13 mouse cellular contexts compared by ENCODE assay signal in the genomic region with DNA sequence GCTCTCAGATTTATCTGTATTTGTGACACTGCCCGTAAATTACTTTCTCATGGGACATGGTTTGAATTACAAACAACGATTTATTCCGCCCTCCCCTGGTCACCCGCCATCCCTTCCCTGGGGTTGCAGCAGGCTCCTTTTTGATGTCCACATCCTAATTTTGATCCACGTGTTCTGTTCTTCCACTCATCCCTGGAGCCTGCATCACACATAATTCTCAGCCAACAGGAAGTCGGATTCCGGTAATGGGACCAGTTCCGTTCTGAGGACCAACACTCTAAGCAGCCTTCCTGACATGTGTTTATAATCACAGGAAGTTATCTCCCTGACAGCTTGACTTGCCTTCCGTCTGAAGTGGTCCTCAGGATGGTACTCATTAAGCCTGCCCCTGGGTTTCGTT.
DNase-seq lines count a peak whose midpoint lies in the region; ATAC-seq lines count a peak whose summit lies in the region.
"Had no signal": no experiment of that assay in that cellular context is flagged by ENCODE, and none has a peak within 500 bp of the region (broad histone marks: within the 10 kb centered on the region; RNA-seq: fewer than 3 reads in every experiment).

No protein-coding gene starts in this region.

- WGBS in heart, embryonic 12.5 days: 59% methylated on average over 10 of the region's 10 CpGs
- 43% methylated on average over 10 of the region's 10 CpGs for WGBS in embryonic facial prominence, embryonic 10.5 days
- 60% methylated on average over 10 of the region's 10 CpGs for WGBS in heart, embryonic 16.5 days
- WGBS in forebrain, embryonic 10.5 days: 74% methylated on average over 10 of the region's 10 CpGs
- 73% methylated on average over 10 of the region's 10 CpGs for WGBS in forebrain, embryonic 11.5 days

- H3K27me3 ChIP-seq in heart, embryonic 12.5 days (replicated peaks): no peaks in the 10 kb centered on the region
- peaks cover 4% of the 10 kb centered on the region; the same call in 1 of the 2 replicates for H3K27me3 ChIP-seq in embryonic facial prominence, embryonic 10.5 days (replicated peaks; ENCODE audit: low read depth, poor library complexity, severe bottlenecking)
- H3K27me3 ChIP-seq in heart, embryonic 16.5 days (ENCODE audit: control insufficient read depth, insufficient read depth, low read length): no peaks in the 10 kb centered on the region
- no peaks in the 10 kb centered on the region for H3K27me3 ChIP-seq in forebrain, embryonic 10.5 days (ENCODE audit: poor library complexity, severe bottlenecking)
- no peaks in the 10 kb centered on the region for H3K27me3 ChIP-seq in forebrain, embryonic 11.5 days (ENCODE audit: control insufficient read depth, insufficient read depth, low read length)
- H3K27me3 ChIP-seq: megakaryocyte, embryonic 14.5 days had no signal

- DNase-seq in heart, adult 18-20 months: peak; percentile 39 to 65
- DNase-seq in embryonic facial prominence, embryonic 10.5 days (ENCODE audit: low spot score): peak; percentile 65
- DNase-seq in kidney, postnatal 14 days: peak; percentile 48
- DNase-seq in forebrain, embryonic 10.5 days (ENCODE audit: extremely low spot score, low spot score): no peak
- DNase-seq in left cerebral cortex, postnatal 25 days (ENCODE audit: low spot score in 2 of 2): no peak
- no peak for DNase-seq in forebrain, embryonic 11.5 days (ENCODE audit: low spot score)
- DNase-seq: cerebellum, postnatal 36 days had no signal

- 0 out of 2 replicates have a peak, but pooled peaks cover 4% of the 10 kb centered on the region for H3K4me1 ChIP-seq in heart, embryonic 12.5 days (replicated peaks)
- peaks cover 21% of the 10 kb centered on the region for H3K4me1 ChIP-seq in embryonic facial prominence, embryonic 10.5 days
- H3K4me1 ChIP-seq in heart, embryonic 16.5 days (ENCODE audit: control insufficient read depth, insufficient read depth, low read length): 0 out of 2 replicates have a peak, but pooled peaks cover 2% of the 10 kb centered on the region
- peaks cover 19% of the 10 kb centered on the region; the same call in 1 of the 2 replicates for H3K4me1 ChIP-seq in forebrain, embryonic 10.5 days
- no peaks in the 10 kb centered on the region for H3K4me1 ChIP-seq in forebrain, embryonic 11.5 days (replicated peaks; ENCODE audit: control insufficient read depth, insufficient read depth, low read length)

- H3K36me3 ChIP-seq in heart, embryonic 12.5 days: no peaks in the 10 kb centered on the region
- H3K36me3 ChIP-seq in embryonic facial prominence, embryonic 10.5 days (replicated peaks): no peaks in the 10 kb centered on the region
- H3K36me3 ChIP-seq in heart, embryonic 16.5 days (ENCODE audit: control insufficient read depth, insufficient read depth): no peaks in the 10 kb centered on the region
- H3K36me3 ChIP-seq in forebrain, embryonic 10.5 days (replicated peaks): no peaks in the 10 kb centered on the region
- H3K36me3 ChIP-seq in forebrain, embryonic 11.5 days (ENCODE audit: control insufficient read depth, insufficient read depth, low read length): no peaks in the 10 kb centered on the region

- no peaks in the 10 kb centered on the region for H3K9me3 ChIP-seq in heart, embryonic 12.5 days (replicated peaks)
- no peaks in the 10 kb centered on the region for H3K9me3 ChIP-seq in embryonic facial prominence, embryonic 10.5 days
- H3K9me3 ChIP-seq in heart, embryonic 16.5 days (replicated peaks; ENCODE audit: control insufficient read depth, low read length): no peaks in the 10 kb centered on the region
- H3K9me3 ChIP-seq in forebrain, embryonic 10.5 days: no peaks in the 10 kb centered on the region
- no peaks in the 10 kb centered on the region for H3K9me3 ChIP-seq in forebrain, embryonic 11.5 days (ENCODE audit: control insufficient read depth, low read length)

- ATAC-seq in heart, embryonic 12.5 days (ENCODE audit: insufficient number of reproducible peaks, low FRiP score): no peak
- no peak for ATAC-seq in heart, embryonic 16.5 days (replicated peaks; ENCODE audit: extremely low read depth, insufficient read depth, low FRiP score)
- ATAC-seq in forebrain, embryonic 11.5 days (replicated peaks; ENCODE audit: low FRiP score): no peak
- ATAC-seq: intestine, postnatal 0 days had no signal

- H3K9ac ChIP-seq in heart, embryonic 12.5 days: no peak overlapping the region
- no peak overlapping the region for H3K9ac ChIP-seq in heart, embryonic 16.5 days (ENCODE audit: low read length)
- no peak overlapping the region for H3K9ac ChIP-seq in forebrain, embryonic 11.5 days (ENCODE audit: low read length)

- H3K4me2 ChIP-seq in heart, embryonic 12.5 days: no peak overlapping the region
- H3K4me2 ChIP-seq in heart, embryonic 16.5 days (ENCODE audit: low read depth, low read length): no peak overlapping the region
- H3K4me2 ChIP-seq in forebrain, embryonic 11.5 days (ENCODE audit: low read depth, low read length, severe bottlenecking): no peak overlapping the region
- H3K4me2 ChIP-seq: liver, embryonic 11.5 days had no signal

- no peak overlapping the region for H3K4me3 ChIP-seq in heart, embryonic 12.5 days
- no peak overlapping the region for H3K4me3 ChIP-seq in embryonic facial prominence, embryonic 10.5 days
- no peak overlapping the region for H3K4me3 ChIP-seq in heart, embryonic 16.5 days (ENCODE audit: low read length)
- no peak overlapping the region for H3K4me3 ChIP-seq in forebrain, embryonic 10.5 days
- no peak overlapping the region for H3K4me3 ChIP-seq in forebrain, embryonic 11.5 days (ENCODE audit: low read depth, low read length)
- H3K4me3 ChIP-seq: megakaryocyte, embryonic 14.5 days; myocyte had no signal

- H3K27ac ChIP-seq in heart, embryonic 12.5 days (ENCODE audit: poor library complexity, severe bottlenecking): no peak overlapping the region
- no peak overlapping the region; the same call in 1 of the 2 replicates for H3K27ac ChIP-seq in embryonic facial prominence, embryonic 10.5 days (replicated peaks)
- peak overlapping the region; percentile 1; the same call in 1 of the 2 replicates for H3K27ac ChIP-seq in heart, embryonic 16.5 days (ENCODE audit: low read length)
- H3K27ac ChIP-seq in forebrain, embryonic 10.5 days: no peak overlapping the region
- no peak overlapping the region for H3K27ac ChIP-seq in forebrain, embryonic 11.5 days (ENCODE audit: low read depth, low read length)

- intact Hi-C loops in left cerebral cortex, postnatal 25 days (cut with DNase I): no loop called here

Comparison
In these comparisons a context has a peak if more than half of its experiments do, and no peak if none do; other contexts are left out.
1. DNase-seq: peak in heart, adult 18-20 months (2 of 2), embryonic facial prominence, embryonic 10.5 days (single experiment) and kidney, postnatal 14 days (single experiment); none in forebrain, embryonic 10.5 days (single experiment), left cerebral cortex, postnatal 25 days (0 of 2) and forebrain, embryonic 11.5 days (single experiment).